Mouse (Mus musculus) stomach, postnatal 0 days (tissue): ENCODE data around the gene Tff2.

ENCODE experiments used
- CTCF ChIP-seq: IDR thresholded peaks from 2 replicates; pipeline ENCODE4 v1.5.1; 2016; ENCODE audit warnings: antibody characterized with exemption, low read depth, mild to moderate bottlenecking, moderate library complexity
- EP300 ChIP-seq: optimal IDR thresholded peaks from 2 replicates; pipeline ENCODE3; 2016; ENCODE audit warnings: antibody characterized with exemption

- TF ChIP-seq CTCF (peak; percentile 96), EP300 (no peak)
These were observed 43.3 kb upstream of the Tff2 start for GRCm38 (mm10) chr17:31187370-31187769.
